Mouse (Mus musculus): Measurements from ENCODE around the gene Tsacc.
"Not testable (repeated sequence)": the region's sequence is repeated elsewhere in the genome, so short reads cannot be mapped to it uniquely, and the experiment has no call there.

Gene Tsacc

GRCm38 (mm10) chr3:88281141-88281916, 15.5 kb downstream of the Tsacc start:
- peak; percentile 70 for DNase-seq

- no peak for DNase-seq
Observed at GRCm38 (mm10) chr3:88280035-88280434, 16.8 kb downstream of the Tsacc start.

DNA sequence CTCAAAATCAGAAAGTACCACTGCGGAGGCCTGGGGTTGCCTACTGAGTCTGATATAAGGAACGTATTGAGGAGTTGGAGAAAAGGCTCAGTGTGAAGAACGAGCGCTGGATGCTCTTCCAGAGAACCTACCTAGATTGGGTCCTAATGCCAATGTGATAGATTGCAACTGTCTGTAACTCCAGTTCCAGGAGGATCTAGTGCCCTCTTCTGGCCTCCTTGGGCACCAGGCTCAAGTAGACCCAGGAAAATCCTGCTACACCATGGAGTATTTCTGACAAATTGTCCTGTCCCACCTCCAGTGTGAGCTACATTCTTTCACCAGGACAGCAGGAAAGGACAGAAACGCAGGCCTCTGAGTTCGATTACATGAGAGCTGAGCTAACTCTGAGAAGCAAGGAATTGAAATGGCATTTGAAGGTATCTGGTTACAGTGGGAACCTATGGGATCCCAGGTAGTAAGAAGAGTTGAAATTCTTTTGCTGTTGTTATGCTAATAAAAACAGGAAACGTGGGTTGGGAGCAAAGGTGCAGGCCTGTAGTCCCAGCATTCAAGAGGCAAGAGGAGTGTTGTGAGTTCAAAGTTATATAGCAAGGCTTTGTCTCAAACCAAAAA, 20.2 kb downstream of the Tsacc start:
- DNase-seq: peak; percentile 61

DNA sequence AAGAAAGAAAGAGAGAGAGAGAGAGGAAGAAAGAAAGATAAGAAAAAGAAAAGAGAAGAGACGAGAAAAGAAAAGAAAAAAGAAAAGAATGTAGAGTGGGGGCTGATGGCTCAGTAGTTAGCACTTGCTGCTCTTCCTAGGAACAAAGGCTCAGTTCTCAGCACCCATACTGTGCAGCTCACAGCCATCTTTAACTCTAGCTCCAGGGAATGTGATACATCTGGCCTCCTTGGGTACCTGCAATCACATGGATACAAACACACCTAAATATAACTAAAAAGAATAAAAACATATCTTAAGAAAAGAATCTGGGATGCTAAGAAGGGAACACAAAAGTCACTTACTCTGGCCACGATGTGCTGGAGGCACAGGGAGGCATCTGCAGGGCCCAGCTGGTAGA, 20.7 kb downstream of the Tsacc start:
- peak; percentile 56 for DNase-seq

DNA sequence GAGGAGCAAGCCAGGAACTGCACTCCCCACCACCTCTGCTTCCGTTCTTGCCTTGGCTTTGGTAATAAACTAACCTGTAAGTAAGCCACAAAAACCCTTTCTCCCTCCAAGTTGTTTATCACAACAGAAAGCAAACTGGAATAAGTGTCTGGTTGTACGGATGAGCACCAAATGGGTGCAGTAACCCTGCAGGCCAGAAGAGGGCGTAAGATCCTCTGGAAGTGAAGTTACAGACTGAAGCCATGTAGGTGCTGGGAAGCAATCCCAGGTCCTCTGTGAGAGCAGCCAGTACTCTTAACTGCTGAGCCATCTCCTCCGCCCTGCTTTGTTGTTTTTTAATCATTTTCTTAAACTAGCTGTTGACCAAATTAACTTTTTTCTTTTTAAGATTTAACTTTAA, 22.8 kb downstream of the Tsacc start:
- DNase-seq: no peak

- no peak for DNase-seq
Observed at GRCm38 (mm10) chr3:88271859-88272258, 24.9 kb downstream of the Tsacc start.

GRCm38 (mm10) chr3:88271298-88271697, 25.5 kb downstream of the Tsacc start:
- DNase-seq: not testable (repeated sequence)

GRCm38 (mm10) chr3:88268991-88269390, 27.8 kb downstream of the Tsacc start:
- DNase-seq: no peak

DNA sequence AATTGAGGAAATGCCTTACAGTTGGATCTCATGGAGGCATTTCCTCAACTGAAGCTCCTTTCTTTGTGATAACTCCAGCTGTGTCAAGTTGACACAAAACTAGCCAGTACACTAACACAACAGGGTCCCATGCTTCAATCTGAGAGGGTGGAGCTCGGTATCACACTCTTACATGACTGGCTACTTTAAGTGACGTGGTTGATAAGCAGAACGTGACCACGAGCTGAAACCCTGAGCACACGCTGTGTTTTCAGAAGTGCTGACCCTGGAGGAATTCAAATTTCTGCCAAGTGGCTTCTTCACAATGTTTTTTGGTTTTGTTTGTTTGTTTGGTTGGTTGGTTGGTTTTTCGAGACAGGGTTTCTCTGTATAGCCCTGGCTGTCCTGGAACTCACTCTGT, 28.8 kb downstream of the Tsacc start:
- DNase-seq: not testable (repeated sequence)

DNA sequence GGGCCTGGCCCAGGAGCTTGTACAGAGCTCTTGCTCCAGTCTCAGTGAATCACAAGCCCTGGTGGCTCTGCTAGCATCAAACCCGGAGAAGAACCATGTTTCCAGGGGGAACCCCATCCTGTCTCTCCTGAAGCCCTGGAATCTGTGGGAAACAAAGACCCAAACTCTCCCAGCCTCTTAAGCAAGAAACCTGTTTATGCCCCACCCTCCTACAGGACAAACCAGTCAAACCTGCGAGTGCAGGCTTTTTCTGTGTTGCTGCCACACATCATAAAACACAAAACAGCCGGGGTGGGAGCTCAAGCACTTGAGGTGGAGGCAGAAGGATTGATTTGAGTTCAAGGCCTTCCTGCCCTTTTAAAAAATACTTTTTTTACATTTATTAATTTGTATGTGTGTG, 34.5 kb downstream of the Tsacc start:
- no peak for DNase-seq

- DNase-seq: no peak
Observed at GRCm38 (mm10) chr3:88256382-88256781, 40.4 kb downstream of the Tsacc start.

DNA sequence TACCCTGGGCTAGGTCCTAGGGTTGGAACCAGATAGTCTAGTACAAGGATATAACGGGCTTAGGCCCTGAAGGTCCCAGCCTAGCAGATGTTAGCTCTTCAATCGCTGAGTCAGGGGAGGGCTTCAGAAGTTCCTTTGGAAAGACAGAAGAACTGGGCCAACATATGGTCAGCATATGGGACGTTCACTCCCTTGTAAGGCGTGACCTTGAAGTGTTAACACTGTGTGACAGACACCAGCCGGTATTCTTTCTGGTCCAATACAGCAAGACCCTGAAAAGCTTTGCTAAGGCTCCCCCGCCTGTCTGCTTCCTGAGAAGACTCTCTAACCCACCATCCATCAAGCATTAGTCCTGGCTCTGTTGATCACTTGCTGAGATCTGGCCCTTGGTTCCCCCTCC, 40.8 kb downstream of the Tsacc start:
- no peak for DNase-seq

DNA sequence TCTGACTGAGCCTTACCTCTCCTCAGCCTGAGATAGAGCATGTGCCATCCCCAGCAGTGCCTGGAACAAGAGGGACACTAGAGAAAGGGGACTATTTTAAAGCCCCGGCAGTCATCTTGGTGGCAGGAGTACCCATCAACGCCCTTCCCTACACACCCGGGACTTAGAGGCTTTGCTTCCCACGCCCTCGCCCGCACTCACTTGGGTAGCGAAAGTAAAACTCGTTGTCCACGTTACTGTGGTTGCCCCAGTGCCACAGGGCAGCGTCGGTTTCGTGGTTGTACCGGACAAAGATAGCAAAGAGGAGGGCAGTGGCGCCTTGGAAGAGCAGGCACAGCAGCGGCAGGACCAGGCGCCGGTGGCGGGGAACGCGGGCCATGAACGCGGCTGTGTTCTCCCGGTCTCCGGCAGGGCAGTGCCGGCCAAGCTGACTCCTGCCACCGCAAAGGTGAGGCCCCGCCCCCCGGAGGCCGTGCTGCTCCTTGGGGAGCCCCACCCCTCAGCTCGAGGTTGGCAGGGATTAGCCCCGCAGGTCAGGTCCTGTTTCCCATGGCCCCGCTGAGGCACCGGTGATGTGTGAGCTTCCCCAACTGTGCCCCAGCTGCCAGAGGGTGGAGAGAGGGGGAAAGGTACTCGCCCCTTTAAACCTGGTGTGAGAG, 42.4 kb downstream of the Tsacc start, which contains the start of gene Rhbg:
Gene Rhbg (minus strand): TSS at position 442 of the 659 bp plus-strand sequence.
- no peak for DNase-seq

- no peak for DNase-seq
Observed at GRCm38 (mm10) chr3:88252739-88253138, 44.1 kb downstream of the Tsacc start.

GRCm38 (mm10) chr3:88248406-88248805, 48.4 kb downstream of the Tsacc start:
- peak; percentile 82 for DNase-seq

- DNase-seq: peak; percentile 83
Observed at GRCm38 (mm10) chr3:88247666-88248065, 49.1 kb downstream of the Tsacc start.

- DNase-seq: no peak
Observed at GRCm38 (mm10) chr3:88245811-88246210, 51.0 kb downstream of the Tsacc start.

DNA sequence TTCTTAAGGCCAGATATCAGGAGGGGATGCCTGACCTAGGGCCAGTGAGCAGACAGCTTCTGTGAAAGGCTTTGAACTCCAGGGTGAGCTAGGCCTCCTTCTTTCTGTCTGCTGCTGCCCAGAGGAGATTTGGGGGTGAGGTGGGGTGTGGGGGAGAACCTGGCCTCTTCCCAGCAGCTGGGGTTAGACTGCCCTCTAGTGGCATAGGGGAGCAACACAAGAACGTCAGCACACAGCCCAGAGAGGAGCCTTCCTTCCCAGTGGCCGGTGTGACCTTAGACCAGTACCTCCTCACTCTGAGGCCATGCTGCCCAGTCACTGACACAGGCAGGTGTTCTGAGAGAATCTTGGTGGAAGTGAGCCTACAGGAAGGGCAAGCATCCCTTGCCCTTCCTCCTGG, 52.7 kb downstream of the Tsacc start:
- no peak for DNase-seq

GRCm38 (mm10) chr3:88242531-88242930, 54.3 kb downstream of the Tsacc start:
- DNase-seq: no peak

DNA sequence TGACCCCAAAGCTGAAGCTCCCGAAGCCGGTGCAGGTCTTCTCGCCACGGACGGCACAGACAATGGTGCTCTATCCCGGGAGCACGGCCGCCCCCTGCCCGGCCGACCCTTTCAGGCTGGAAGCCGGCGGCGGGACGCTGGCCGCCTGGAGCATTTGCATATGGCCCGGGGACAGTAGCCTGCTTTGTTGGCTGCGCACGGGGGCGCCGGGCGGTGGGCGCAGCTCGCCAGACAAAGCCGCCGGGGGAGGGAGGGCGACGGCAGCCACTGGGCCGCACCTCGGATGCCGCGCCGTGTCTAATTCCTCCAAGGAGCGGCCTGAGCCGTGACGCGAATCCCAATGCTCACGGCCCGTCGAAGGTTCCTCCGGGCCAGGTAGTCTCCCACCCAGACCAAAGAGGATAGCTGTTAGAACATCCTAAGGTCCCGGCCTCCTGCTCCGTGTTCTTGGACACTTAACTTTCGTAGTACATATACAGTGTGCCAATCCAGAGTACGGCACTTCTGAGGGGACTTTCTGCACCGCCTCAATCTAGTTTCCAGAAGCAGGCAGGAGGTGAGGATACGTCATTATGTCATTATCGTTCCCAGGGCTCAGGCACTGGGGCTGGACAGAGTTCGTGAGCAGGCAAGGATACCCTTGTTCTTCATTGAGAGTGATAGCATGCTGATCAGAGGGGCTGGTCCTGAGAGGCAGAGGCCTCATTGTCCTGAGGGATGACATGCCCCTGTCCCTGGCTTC, 55.6 kb downstream of the Tsacc start:
- no peak for DNase-seq

- no peak for DNase-seq
Observed at GRCm38 (mm10) chr3:88239446-88239845, 57.4 kb downstream of the Tsacc start.

DNA sequence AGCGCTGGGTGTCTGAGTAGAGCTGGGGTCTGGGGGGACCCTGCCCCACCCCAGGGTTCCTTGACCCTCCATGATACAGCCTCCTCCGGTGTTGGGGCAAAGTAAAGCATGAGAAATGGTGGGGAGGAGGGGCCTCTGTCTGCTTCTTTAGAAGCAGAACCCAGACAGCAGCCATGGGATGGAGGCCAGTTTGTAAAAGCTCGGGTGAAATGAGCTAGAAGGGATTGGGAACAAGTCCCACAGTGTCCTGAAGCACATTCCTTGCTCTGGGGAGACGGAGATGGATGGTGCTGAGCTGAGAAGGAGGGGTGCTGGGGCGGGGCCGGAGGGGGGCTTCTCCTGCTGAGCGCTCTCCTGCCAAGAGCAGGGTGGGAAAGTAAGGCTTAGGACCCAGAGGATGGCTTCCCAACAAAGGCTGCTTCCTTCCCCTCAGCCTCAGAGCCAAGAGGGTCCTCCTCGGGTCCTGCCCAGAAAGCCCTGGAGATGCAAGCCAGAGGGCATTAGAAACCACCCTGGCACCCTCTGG, 57.9 kb downstream of the Tsacc start:
- no peak for DNase-seq

All from heart, adult 11 months (tissue).